Mouse (Mus musculus) stomach, postnatal 0 days (tissue): Measurements from ENCODE around the gene Eif4e1b.

Source experiments
- CTCF ChIP-seq: IDR thresholded peaks from 2 replicates; pipeline ENCODE4 v1.5.1; 2016; ENCODE audit warnings: antibody characterized with exemption, low read depth, mild to moderate bottlenecking, moderate library complexity
- EP300 ChIP-seq: optimal IDR thresholded peaks from 2 replicates; pipeline ENCODE3; 2016; ENCODE audit warnings: antibody characterized with exemption

DNA sequence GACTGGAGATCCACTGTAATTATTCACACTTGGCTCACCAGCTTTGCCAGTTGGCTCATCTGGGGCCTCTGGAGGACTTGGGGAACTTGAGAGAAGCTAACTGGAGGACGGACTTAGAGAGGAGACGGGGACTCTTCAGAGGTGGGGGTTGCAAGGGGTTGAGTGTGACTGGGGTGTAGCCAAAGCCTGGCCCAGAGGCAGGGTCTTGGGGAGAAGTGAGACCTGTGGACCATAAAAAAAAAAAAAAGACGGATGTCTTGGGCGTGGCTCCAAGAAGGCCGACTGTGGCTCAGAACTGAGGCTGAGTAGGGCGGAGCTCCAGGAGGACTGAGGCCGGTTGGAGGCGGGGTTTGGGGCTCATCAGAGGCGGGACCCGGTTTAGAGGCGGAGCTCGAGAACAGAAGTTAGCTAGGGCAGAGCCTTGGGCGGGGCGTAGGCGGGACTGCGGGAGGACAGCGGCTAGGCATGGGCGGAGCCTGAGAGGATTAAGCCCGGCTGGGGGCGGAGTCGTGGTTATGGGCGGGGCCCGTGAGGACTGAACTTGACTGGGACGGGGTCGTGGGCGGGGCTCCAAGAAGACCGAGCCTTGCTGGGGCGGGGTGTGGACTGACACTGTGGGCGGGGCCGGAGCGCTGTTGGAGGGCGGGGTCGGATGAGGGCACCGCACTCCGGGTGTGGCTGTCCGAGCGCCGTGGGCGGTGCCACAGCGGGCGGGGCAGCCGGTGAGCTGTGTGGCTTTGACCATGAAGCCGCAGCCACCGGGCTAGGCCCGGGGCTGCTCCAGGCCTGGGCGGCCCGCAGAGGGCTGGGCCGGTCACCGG is 5.2 kb downstream of the Eif4e1b start, which contains the start of gene Tspan17:
- TF ChIP-seq CTCF (no peak), EP300 (no peak)
